8 mouse cellular contexts compared by ENCODE assay signal in the genomic region with DNA sequence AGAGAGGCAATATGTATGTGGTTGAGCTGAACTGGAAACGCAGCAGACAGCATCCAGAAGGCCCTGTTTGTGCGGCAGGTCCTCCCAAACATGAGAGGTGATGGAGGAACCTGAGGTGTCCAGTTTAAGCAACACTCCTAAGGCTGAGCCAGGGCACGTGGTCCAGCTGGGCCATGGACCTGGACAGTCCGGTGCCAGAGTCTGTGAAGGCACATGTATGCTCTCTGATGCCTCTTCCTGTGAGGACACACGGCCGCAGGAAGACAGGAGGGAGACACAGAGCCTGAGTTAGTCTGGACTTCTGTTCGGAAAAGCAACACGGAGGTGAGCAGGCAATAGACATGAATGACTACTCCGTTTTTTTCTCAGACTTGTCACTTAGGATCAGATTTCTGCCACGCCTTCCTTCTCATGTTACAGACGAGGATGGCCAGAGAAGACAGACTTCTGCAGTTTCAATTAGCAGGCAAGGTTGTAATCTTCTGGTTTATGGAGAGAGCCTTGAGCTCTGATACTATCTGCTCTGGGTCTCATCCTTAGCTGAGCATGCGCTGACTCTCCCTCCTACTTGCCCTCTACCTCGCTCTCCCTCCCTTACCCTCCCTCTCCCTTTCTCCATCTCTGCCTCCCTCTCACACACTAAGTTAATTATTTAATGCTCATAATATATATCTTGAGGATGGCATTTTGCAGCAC. TPM values are rescaled to one million over a fixed set of nuclear protein-coding genes. Genes with fewer than 3 reads are reported as not detected.
DNase-seq lines count a peak whose midpoint lies in the region; ATAC-seq and TF ChIP-seq lines count a peak whose summit lies in the region.

No protein-coding gene starts in this region.

- 0 out of 2 replicates have a peak overlapping the region, but pooled peaks have one; percentile 22 for H3K27ac ChIP-seq in kidney, embryonic 15.5 days
- no peak overlapping the region for H3K27ac ChIP-seq in midbrain, embryonic 16.5 days (ENCODE audit: low read length)
- H3K27ac ChIP-seq in layer of hippocampus, adult 2 months = no peak overlapping the region
- H3K27ac ChIP-seq in cerebellum, adult 2 months (ENCODE audit: insufficient read depth, low read length) = no peak overlapping the region

- no peak for DNase-seq in kidney, adult 11 months
- peak; percentile 9 for DNase-seq in ZHBTc4 (ENCODE audit: low read depth, low spot score)
- DNase-seq in forelimb bud, embryonic 11.5 days (ENCODE audit: low read depth, low spot score) = peak; percentile 9
- no peak for DNase-seq in layer of hippocampus, adult 2 months (ENCODE audit: low spot score in 2 of 2)
- DNase-seq in cerebellum, adult 2 months = no peak
- DNase-seq in adrenal gland, postnatal 4 days (ENCODE audit: low spot score in 2 of 2) = no peak

- no peak for TF ChIP-seq CTCF in layer of hippocampus, adult 2 months (conservative IDR thresholded peaks at IDR 0.05)
- TF ChIP-seq CTCF in cerebellum, adult 2 months (IDR thresholded peaks at IDR 0.05; ENCODE audit: borderline replicate concordance, insufficient read depth, low read depth, low read length) = no peak

- H3K27me3 ChIP-seq in kidney, embryonic 15.5 days = peaks cover 3% of the 10 kb centered on the region; the same call in 1 of the 2 replicates
- no peaks in the 10 kb centered on the region for H3K27me3 ChIP-seq in midbrain, embryonic 16.5 days (ENCODE audit: control insufficient read depth, insufficient read depth, low read depth, low read length)
- H3K27me3 ChIP-seq in cerebellum, adult 2 months (ENCODE audit: control insufficient read depth, insufficient read depth, low read length) = no peaks in the 10 kb centered on the region; the same call in 1 of the 2 replicates

- 22% methylated on average over 13 of the region's 13 CpGs for WGBS in kidney, embryonic 15.5 days
- 46% methylated on average over 13 of the region's 13 CpGs for WGBS in midbrain, embryonic 16.5 days
- 54% methylated on average over 13 of the region's 13 CpGs for WGBS in cerebellum, adult 2 months

- H3K9me3 ChIP-seq in kidney, embryonic 15.5 days (replicated peaks) = no peaks in the 10 kb centered on the region; the same call in 1 of the 2 replicates
- H3K9me3 ChIP-seq in midbrain, embryonic 16.5 days (replicated peaks; ENCODE audit: control insufficient read depth, low read length, poor library complexity, severe bottlenecking) = no peaks in the 10 kb centered on the region

- ATAC-seq in kidney, embryonic 15.5 days (replicated peaks; ENCODE audit: low FRiP score) = peak; percentile 87
- peak; percentile 75 for ATAC-seq in midbrain, embryonic 16.5 days

- H3K4me3 ChIP-seq in kidney, embryonic 15.5 days (replicated peaks) = peak overlapping the region; percentile 22
- H3K4me3 ChIP-seq in midbrain, embryonic 16.5 days (ENCODE audit: low read depth, low read length) = no peak overlapping the region
- no peak overlapping the region for H3K4me3 ChIP-seq in layer of hippocampus, adult 2 months
- H3K4me3 ChIP-seq in cerebellum, adult 2 months (replicated peaks; ENCODE audit: insufficient read depth, low read depth, low read length) = no peak overlapping the region

- no peak for TF ChIP-seq POLR2A in cerebellum, adult 2 months (IDR thresholded peaks at IDR 0.05; ENCODE audit: borderline replicate concordance, insufficient read depth, low read length)

- H3K36me3 ChIP-seq in kidney, embryonic 15.5 days = no peaks in the 10 kb centered on the region
- H3K36me3 ChIP-seq in midbrain, embryonic 16.5 days (ENCODE audit: control insufficient read depth, insufficient read depth, low read length) = no peaks in the 10 kb centered on the region

- H3K4me2 ChIP-seq in kidney, embryonic 15.5 days = peak overlapping the region; percentile 54
- H3K4me2 ChIP-seq in midbrain, embryonic 16.5 days (ENCODE audit: low read length) = peak overlapping the region; percentile 40

- H3K9ac ChIP-seq in kidney, embryonic 15.5 days = no peak overlapping the region
- no peak overlapping the region for H3K9ac ChIP-seq in midbrain, embryonic 16.5 days (ENCODE audit: low read depth, low read length)

- H3K4me1 ChIP-seq in kidney, embryonic 15.5 days = peaks cover 9% of the 10 kb centered on the region
- H3K4me1 ChIP-seq in midbrain, embryonic 16.5 days (ENCODE audit: control insufficient read depth, insufficient read depth, low read length) = peaks cover 3% of the 10 kb centered on the region; the same call in 1 of the 2 replicates
- no peaks in the 10 kb centered on the region for H3K4me1 ChIP-seq in cerebellum, adult 2 months (ENCODE audit: control insufficient read depth, insufficient read depth, low read length)

RNA-seq across cellular contexts. Expression of a gene that starts 25.4 kb away (rescaled TPM):
- polyA plus RNA-seq in kidney, embryonic 15.5 days (2015; fragmentation: Nextera tagmentation; extraction: Ambion mirVana) = 171 and 180 TPM in 2 replicates
- 119 and 125 TPM in 2 replicates for polyA plus RNA-seq in midbrain, embryonic 16.5 days (2015; fragmentation: Nextera tagmentation; extraction: Ambion mirVana)
- 10 to 100 TPM; 92.7 to 94.2 TPM for total RNA-seq in layer of hippocampus, adult 2 months (2021)
- polyA plus RNA-seq in cerebellum, adult 2 months (2012; rRNA removed) = 68.9 and 69.6 TPM in 2 replicates
- total RNA-seq in adrenal gland, postnatal 4 days (2021) = 100 to 1,000 TPM; 131 to 141 TPM

RNA-seq across cellular contexts. Expression of a gene that starts 52.2 kb away (rescaled TPM):
- 0.95 and 0.97 TPM in 2 replicates for polyA plus RNA-seq in kidney, embryonic 15.5 days (2015; fragmentation: Nextera tagmentation; extraction: Ambion mirVana)
- not detected in 2 replicates for polyA plus RNA-seq in midbrain, embryonic 16.5 days (2015; fragmentation: Nextera tagmentation; extraction: Ambion mirVana)
- total RNA-seq in layer of hippocampus, adult 2 months (2021) = not detected
- polyA plus RNA-seq in cerebellum, adult 2 months (2012; rRNA removed) = 0.29 TPM in 1 of 2 replicates, not detected in the other
- under 1 TPM in 1 of 2 experiments, not detected in 1; 0.99 TPM for total RNA-seq in adrenal gland, postnatal 4 days (2021)

Comparison
In these comparisons a context has a peak if more than half of its experiments do, and no peak if none do; other contexts are left out.
1. DNase-seq: peak in ZHBTc4 (single experiment) and forelimb bud, embryonic 11.5 days (single experiment); none in kidney, adult 11 months (single experiment), layer of hippocampus, adult 2 months (0 of 2), cerebellum, adult 2 months (0 of 2) and adrenal gland, postnatal 4 days (0 of 2).